Mouse (Mus musculus) c-Kit-negative CD71-positive TER-119-positive erythroid progenitor cells, embryonic 14.5 days (primary cell): ENCODE data around the gene Zbtb40.

ENCODE experiments used
- DNase-seq: peaks from one replicate; pipeline ENCODE4 v3.0.0-alpha.2; 2013; ENCODE audit warnings: low read depth, low spot score

Gene Zbtb40

GRCm38 (mm10) chr4:137048550-137049032, at the start of gene Zbtb40:
Gene Zbtb40 (minus strand): TSS chr4:137048801.
- peak; percentile 62 for DNase-seq

DNA sequence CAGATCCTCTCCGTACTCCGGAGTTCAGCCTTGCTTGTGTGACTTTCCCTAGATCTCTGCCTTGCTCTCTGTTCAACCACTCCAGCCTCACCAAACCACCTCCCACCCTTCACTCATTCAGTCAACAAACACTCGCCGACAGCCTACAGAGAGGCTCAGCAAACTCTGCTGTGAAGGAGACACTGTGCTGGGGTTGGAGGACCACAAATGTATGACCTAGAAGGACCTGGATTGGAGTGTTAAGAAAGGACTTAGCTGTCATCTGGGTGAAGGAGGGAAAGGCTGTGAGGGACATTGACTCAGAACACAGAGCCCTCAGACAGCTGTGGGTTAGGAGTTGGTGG, 49.4 kb upstream of the Zbtb40 start:
- no peak for DNase-seq

- no peak for DNase-seq
Measured at GRCm38 (mm10) chr4:137097246-137097983, 48.8 kb upstream of the Zbtb40 start.

- no peak for DNase-seq
Measured at GRCm38 (mm10) chr4:137096353-137096752, 47.8 kb upstream of the Zbtb40 start.

GRCm38 (mm10) chr4:137085083-137085810, 36.6 kb upstream of the Zbtb40 start:
- DNase-seq, result no peak

GRCm38 (mm10) chr4:137082866-137083265, 34.3 kb upstream of the Zbtb40 start:
- DNase-seq, result no peak

- DNase-seq, result no peak
Measured at GRCm38 (mm10) chr4:137081401-137081800, 32.8 kb upstream of the Zbtb40 start.

DNA sequence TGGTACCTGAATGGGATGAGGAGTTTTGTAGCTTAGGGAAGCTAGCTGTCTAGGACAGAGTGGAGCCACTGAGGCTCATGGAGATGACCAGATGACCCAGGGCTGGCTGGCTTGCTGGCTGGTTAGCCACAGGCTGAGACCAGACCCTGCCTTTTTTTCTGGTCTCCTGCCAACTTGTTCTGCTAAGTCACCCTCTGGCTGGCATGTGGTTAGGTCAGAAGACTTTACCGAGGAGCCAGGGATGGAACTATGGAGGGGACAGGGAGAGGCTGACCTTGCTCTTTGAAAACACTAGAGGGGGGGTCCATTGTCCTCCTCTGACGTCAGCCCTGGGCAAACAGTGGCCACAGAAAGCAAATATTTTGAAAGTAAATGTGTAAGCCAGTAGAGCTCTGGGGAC, 28.6 kb upstream of the Zbtb40 start:
- DNase-seq, result no peak

DNA sequence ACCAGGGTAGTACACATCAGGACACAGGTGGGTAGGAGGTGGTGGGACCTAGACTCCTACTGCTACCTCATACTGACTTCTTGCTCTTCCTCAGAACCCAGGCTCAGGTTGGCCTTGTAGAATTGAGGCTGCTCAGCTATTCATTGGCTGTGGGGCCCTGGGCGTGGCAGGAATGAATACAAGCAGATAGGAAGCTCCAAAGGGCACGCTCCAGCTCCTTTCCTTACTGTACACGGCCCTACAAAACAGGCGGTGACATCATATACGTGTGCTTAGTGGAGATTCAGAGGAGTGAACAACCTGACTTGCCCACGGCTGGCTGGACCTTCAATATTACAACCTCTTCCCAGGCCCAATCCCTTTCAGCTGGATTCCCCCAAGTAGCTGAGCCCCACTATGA, 22.6 kb upstream of the Zbtb40 start:
- DNase-seq, result no peak

GRCm38 (mm10) chr4:137068491-137068890, 19.9 kb upstream of the Zbtb40 start:
- no peak for DNase-seq

DNA sequence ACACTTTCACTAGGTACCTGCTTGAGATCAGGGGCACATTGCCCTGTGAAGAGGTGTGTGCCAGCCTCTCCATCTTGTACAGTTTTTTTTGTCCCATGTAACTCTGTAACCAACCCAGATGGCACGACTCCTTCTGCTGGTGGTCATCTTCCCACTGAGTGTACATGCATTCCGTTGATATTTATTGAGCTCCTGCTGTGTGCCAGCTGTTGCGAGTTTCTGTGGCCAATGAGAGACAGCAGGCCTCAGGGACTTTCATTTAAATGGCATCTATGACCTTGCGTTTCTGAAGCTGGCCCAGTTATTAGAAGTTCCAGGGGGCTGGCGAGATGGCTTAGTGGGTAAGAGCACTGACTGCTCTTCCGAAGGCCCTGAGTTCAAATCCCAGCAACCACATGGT, 17.2 kb upstream of the Zbtb40 start:
- no peak for DNase-seq

- no peak for DNase-seq
Measured at GRCm38 (mm10) chr4:137054932-137055331, 6.3 kb upstream of the Zbtb40 start.

DNA sequence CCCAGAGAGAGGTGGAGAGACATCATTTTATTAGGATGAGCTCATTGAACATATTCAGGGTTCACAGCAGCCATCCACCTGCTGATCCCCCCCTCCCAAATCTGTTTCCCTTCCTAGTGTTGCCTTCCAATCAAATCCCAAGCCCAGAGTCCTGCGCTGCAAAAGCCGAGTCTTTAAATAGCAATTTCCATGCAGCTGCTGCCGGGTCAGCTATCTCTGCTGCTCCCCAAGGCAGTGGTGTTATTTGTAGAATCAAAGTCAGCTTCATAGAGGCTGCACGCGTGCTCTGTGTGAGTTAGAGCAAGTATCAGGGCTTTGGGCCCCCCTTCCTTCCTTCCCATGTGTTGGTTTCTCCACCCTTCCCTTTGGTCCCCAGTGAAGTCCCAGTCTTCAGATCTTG, 5.2 kb upstream of the Zbtb40 start:
- no peak for DNase-seq

DNA sequence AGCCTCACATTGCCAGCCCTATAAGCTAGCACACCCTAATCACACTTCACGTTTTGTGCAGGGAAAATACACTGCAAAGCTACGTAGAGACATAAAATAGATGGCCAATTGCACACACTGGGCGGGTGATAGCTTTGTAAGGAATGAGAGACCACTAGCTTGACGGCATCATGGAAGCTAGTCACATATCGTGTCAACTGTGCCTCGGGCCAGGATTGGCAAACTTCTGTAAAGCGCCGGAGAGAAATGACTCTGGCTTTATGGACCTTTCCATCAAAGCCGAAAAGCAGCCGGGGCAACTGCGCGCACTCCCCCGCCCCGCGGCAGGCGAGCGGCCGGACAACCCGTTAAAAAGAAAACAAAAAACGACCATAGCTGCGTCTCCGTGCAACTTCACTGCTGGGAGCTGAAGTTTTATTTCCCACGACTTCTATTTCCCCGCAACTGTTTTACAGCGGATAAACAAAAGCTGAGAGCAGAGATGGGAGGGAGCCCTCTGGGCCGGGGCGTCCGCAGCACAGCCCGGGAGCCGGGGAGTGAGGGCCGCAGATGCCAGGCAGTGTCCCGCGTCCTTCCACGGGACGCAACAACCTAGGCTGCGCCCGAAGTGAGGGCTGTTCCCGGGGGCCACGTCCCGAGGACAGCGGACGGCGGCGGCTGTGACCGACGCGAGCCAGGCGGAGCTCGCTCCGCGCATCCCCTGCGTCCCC, 606 bp downstream of the Zbtb40 start:
- no peak for DNase-seq

DNA sequence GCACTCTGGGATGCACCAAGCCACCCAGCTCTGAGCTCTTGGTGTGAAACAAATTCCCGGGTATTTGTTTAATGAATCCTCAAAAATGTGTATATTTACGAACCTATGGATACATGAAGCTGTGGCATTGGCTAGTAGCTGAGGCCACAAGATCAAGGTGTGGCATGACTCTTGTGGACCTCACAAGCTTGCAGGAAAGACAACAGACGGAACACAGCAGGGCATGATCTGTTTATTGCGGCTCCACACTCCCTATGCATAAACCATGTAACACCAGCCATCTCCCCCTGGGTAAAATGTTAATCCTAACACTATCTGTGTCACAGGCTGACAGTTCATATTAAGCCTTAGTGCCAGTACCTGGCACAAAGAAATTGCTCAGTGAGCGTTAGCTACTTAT, 2.5 kb downstream of the Zbtb40 start:
- no peak for DNase-seq

GRCm38 (mm10) chr4:137044516-137044915, 4.1 kb downstream of the Zbtb40 start:
- DNase-seq, result no peak

DNA sequence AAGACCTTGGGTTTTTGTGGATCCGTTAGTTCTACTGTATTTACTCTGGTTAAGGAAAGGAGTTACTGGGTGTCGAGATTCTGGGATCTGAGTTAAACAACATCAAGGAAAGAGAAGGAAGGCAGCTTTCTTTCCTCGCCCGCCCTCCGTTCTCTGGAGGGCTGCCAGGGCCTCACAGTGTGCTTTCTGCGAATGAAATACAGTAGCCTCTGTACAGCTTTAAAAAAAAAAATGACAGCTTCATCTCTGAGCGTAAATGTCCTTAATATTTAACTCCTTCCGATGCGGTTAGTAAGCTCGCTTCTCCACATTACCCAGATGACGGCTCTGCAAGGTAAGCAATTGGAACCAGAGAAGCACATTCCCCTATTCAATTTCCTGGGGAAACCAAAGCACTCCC, 4.8 kb downstream of the Zbtb40 start:
- DNase-seq, result no peak

DNA sequence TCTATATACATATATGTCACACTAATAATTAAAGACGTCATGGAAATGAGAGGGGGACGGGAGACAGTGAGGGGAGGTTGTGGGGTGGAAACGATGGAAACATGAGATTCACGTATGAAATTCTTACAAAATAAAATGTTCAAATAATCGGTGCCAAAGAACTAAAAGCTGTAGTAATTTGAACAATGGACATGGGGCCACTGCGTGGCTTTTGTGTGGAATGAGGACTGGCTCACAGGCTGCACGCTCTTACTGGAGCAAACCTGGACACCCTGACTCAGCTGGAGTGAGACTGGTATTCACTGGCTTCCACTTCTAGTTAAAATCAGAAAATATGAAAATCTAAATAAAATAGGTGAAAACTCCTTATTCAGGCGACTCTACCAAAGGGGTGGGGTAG, 6.6 kb downstream of the Zbtb40 start:
- DNase-seq, result no peak

GRCm38 (mm10) chr4:137041161-137041621, 7.4 kb downstream of the Zbtb40 start:
- DNase-seq, result no peak

GRCm38 (mm10) chr4:137039441-137039840, 9.2 kb downstream of the Zbtb40 start:
- DNase-seq, result no peak

- no peak for DNase-seq
Measured at GRCm38 (mm10) chr4:137038501-137038900, 10.1 kb downstream of the Zbtb40 start.

DNA sequence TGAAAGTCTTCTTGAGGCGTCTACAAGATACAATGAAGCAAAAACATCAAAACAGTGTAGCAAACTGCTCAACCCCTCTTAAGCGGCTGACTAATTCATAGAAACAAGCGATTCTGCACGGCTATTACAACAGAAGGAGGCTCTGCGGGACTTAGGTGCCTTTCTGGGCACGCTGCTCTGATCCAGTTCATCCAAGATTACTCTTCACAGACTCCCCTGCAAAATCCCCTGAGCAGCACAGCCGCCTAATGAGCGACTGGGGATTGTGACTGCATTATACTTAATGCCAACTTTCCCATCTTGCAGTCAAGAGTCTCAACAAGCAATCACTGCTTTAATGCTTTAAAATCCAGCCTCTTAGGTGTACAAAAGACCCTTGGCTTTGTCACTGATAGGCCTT, 10.5 kb downstream of the Zbtb40 start:
- no peak for DNase-seq
